Mouse (Mus musculus) adrenal gland, postnatal 14 days (tissue): Measurements from ENCODE around the gene Exoc6. TPM values are rescaled to one million over a fixed set of nuclear protein-coding genes. Genes with fewer than 3 reads are reported as not detected.

Experiments
- DNase-seq: peaks from one replicate; pipeline ENCODE4 v3.0.0; 2021; ENCODE audit warnings: mixed read lengths
- total RNA-seq: library from RNA; stranded (reverse); gene quantifications from 2 replicates; pipeline ENCODE4 v1.2.3, GENCODE M21; 2021

Gene Exoc6
- total RNA-seq, 1 experiment from 2014 or later, result 22.5 TPM

DNA sequence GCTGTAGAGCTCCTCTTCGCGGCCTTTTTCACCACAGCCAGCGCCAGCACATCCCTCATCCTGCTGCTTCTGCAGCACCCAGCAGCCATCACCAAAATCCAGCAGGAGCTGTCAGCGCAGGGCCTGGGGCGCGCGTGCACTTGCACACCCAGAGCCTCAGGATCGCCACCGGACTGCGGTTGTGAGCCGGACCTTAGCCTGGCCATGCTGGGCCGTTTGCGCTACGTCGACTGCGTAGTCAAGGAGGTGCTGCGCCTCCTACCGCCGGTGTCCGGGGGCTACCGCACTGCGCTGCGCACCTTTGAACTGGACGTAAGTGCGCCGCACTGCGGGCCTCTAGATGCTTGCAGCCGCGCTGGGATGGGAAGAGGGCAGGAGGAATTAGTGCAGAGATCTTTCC lies 140.5 kb downstream of the Exoc6 start:
- DNase-seq, result peak; percentile 47

DNA sequence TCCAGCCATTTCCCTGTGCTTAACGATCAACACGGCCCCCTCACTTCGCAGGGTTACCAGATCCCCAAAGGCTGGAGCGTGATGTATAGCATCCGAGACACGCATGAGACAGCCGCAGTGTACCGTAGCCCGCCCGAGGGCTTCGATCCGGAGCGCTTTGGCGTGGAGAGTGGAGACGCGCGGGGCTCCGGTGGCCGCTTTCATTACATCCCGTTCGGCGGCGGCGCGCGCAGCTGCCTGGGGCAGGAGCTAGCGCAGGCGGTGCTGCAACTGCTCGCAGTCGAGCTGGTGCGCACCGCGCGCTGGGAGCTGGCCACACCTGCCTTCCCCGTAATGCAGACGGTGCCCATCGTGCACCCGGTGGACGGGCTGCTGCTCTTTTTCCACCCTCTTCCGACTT lies 142.7 kb downstream of the Exoc6 start:
- DNase-seq, result peak; percentile 52

DNA sequence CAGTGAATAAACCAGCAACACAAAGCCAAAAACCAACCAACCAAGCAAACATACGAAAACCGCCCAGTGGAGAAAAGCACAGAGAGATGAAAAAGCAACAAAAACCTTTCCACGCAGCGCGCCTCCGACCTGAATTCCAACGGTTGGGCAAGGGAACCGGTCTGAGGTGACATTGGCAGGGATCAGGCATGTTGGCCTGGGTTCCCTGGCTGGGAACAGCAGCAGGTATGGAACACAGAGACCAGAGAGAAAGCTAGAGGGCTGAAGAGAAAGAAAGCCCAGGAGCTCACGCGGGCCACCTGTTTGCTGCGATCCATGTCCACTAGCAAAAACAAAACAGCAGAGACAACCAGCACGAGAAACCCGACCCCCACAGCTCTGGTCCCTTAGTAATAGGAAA lies 144.9 kb downstream of the Exoc6 start:
- DNase-seq, result no peak

DNA sequence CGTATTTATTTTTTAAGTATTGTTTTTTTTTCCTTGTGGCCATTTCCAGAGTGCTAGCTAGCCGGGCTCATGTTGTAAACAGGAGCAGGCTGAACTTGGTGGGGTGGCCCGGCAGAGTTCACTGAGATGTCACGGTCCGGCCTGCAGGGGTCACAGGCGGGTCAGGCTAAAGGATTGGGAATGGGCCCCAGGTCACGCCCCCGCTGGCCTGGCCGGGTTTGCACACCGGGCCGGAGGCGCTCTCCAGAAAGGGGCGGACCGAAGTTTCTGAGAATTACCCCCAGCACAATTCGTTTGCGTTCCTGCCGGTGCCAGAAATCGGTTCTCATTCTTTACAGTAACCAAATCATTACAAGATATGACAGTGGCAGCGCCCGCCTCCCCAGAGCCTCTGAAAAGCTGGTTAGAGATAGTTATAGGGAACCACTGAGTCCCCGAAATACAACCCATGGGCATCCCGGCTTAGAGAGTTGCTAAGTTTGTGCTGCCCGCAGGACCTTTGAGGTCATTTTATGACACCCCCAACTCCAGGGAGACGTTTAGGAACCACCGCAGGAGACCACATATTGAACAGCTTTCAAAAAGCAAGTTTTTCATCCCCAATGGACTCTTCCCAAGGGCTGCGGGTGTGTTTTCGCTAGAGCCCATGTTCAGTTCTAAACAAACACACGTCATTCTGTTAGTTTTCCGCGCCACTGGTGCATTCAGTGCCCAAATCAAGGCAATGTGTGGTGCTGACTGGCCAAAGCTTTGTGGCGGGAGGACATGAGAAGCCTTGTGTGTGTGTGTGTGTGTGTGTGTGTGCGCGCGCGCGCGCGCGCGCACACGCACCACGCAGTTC lies 145.8 kb downstream of the Exoc6 start:
- DNase-seq, result no peak

DNA sequence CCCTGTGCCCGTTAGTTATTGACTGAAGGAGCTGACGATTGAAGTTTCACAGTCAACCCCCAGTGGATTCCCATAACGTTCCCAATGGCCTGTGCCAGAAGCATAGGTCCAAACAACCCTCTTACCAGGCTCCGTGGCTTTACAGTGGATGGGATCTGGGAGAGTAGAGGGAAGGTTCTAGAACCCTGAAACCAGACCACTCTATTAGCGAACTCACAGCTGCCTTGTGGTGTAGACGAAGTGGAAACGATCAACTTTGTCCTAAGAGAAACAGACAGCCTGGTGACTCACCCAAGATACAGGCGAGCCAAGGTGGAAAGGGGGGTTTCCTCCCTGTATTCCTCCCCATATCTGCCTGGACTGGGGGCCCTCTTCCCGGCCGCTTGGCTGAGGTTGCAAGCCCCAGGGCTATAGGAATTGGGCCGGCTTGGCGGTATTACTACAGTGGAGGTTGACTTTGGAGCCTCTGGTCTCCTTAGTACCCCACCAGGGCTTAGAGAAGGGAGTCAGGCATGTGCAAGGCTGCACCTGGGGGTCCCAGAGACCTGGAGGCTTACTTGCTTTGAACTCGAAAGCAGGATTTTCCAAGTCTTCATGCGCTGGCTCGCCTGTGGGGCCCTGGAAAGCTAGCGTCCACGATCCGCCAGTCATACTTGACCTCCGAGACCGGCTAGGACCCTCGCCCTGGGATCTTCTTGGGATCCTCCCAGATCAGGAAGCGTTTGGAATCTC lies 146.6 kb downstream of the Exoc6 start:
- DNase-seq, result no peak

DNA sequence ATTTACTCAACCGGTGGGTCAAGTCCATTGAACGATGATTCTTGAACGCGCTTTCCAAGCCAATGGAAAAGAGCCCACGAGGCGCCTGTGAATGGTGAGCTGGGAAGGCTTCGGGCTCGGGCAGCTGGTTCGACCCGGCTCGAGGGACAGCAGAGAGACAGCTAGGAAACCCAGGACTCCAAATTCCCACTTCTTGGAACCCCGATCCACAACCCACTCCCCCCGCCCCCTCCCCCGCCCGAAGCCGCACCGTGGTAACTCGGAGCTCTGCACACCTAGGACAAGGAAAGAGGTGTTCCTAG lies 147.1 kb downstream of the Exoc6 start:
- no peak for DNase-seq

DNA sequence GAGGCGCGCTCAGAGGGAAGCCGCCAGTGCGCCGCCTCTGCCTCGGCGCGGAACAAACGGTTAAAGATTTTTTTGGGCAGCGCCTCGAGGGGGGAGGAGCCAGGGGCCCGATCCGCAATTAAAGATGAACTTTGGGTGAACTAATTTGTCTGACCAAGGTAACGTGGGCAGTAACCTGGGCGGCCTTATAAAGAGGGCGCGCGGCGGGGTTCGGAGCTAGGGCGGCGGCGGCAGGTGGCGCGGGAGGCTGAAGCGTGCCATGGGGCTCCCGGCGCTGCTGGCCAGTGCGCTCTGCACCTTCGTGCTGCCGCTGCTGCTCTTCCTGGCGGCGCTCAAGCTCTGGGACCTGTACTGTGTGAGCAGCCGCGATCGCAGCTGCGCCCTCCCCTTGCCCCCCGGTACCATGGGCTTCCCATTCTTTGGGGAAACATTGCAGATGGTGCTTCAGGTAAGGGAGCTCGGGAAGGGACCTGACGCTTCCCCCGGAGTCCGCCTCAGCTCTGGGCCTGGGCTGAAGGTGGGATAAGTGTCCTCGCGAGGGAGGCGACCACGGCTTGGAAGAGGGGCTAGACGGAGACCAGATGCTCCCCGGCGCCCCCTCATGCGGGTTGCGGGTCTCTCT lies 147.5 kb downstream of the Exoc6 start, which contains the start of gene Cyp26a1:
Gene Cyp26a1, plus strand, starts transcription at position 148 of the 622 bp plus-strand sequence.
- DNase-seq, result no peak

DNA sequence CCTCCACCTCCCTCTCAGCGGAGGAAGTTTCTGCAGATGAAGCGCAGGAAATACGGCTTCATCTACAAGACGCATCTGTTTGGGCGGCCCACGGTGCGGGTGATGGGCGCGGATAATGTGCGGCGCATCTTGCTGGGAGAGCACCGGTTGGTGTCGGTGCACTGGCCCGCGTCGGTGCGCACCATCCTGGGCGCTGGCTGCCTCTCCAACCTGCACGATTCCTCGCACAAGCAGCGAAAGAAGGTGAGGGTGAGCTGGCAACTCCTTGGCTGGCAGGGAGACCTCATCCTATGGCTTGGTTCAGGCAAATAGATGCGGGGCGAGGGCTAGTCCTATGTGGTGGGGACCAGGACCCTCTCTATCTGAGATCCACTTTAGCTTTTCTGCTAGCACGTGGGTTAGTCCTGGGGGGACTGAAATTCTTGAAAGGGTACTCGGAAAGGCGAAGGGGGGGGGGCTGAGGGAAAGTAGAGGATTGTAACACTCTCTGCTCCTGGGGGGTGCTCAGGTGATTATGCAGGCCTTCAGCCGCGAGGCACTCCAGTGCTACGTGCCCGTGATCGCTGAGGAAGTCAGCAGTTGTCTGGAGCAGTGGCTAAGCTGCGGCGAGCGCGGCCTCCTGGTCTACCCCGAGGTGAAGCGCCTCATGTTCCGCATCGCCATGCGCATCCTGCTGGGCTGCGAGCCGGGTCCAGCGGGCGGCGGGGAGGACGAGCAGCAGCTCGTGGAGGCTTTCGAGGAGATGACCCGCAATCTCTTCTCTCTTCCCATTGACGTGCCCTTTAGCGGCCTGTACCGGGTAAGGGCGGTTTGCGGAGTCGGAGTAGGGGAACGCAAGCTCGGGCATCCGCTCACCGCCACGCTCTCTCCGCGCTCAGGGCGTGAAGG lies 148.3 kb downstream of the Exoc6 start:
- no peak for DNase-seq

DNA sequence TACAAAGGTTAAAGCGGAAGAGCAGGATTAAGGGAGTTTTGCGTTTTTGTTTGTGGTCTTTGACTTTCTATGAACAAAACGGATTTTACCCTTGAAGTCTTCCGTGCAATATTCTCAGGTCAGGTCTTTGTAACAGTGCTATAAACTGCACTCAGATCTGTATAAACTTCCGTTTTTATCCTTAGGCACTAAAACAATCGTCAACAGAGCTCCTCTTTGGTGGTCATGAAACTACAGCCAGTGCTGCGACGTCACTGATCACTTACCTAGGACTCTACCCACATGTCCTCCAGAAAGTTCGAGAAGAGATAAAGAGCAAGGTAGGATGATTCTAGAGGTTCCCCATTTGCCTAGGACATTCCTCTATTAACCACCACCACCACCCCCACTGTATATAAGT lies 149.5 kb downstream of the Exoc6 start:
- DNase-seq, result no peak

DNA sequence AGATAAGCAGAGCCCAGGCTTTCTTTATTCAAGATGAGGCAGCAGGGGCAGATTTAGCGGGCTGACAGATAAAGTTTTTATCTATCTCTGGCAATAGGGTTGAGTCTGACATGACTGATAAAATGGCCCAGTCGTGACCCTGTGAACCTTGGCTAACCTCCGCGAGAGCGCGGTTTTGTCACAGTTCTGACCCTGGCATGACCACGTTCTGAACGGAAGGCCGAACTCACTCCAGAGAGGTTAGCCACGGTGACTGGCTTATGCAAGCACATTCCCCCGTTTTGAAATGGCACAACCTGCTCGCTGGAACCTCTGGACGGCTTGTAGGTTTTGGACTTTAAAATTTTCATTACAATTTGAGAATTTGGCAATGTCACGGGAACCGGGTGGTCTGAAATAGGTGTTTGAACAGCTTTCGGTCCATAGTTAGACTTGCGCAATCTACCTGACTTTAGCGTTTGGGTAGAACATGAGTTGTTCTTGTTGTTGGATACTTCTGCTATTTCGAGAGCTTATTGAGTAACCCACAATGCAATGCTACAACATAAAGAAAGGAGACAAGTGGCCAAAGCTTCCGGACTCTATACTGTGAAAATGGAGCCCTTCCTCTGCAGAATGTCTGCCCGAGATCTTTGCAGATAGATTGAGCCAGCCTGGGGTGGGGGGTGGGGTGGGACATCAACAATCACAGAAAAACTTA lies 152.3 kb downstream of the Exoc6 start:
- peak; percentile 73 for DNase-seq

DNA sequence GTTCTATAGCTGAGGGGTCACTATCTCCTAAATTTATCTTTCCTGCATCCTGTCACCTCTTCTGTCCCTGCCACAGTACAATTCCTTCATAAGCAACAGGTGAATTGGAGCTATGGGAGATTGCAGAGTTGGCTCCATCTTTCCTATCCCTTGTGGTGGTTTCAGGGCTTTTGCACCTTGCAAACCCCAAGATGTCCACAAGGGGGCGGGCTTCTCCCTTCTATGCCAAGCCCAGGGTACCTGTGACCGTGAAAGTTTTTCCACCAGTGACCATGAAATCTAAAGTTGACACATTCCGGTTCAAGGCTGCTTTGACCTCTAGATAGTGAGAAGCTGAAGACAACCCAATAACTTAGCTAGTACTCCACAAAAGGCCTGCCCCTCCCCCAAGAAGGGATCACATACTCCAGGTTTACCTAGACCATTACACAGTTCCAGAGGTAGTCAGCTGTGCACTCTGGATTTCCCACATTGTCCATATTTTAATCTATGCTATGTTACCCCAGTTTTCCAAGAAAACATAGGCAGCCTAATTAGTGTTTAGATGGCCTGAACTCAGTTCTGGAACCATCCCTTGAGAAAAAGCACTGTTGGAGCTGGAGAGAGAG lies 153.8 kb downstream of the Exoc6 start:
- peak; percentile 87 for DNase-seq

DNA sequence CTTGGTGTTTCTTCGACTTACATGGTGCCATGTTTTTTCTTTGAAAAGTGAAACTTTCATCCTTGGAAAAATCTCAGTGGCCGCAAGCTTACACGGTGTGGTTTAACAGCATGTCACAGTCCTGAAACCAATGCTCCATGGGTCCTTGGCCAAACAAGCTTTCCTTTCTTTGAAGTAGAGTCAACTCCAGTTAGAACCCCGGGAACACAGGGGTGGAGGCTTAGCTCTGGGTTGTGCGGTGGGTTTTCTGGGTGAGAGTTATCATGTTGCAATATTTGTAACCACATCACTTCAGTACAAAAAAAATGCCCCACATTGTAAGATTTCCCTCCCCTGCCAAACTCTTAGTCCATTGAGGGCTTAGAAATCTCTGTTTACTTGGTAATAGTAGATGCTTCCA lies 155.5 kb downstream of the Exoc6 start:
- DNase-seq, result no peak

DNA sequence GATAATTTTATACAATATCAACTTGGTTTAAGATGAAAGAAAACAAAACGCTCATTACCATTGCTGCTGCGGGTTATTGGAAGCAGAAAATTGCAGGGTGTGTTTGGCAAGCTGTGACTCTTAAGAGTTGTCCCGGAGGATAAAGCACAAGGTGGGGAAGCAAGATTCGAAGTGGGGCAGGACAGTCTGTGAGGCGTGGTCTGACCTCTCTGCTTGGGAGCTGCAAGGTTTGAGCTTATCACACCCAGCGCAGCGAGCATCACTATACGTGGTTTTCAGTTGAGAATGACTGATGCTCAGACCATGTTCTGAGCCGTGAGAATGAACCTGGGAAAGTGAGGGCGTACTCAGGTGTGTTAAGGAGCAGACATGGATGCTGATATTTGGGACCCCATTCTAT lies 164.5 kb downstream of the Exoc6 start:
- DNase-seq, result no peak

DNA sequence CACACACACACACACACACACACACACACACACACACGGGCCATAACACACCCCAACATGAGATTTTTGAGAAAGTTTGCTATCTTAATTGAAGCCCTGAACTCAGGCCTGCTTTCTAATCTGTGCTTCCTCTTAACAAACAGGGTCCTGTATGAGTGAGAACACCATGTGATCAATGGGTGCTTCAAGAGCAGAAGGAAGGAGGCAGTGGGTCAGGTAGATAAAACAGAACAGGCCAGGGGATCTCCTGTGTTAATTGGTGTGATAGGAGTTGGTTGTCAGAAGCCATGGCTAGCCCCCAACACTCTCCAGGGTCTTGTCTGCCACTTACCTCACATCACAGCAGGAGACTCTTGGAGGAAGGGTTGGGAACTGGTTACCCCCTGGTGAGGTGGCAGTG lies 165.8 kb downstream of the Exoc6 start:
- no peak for DNase-seq

DNA sequence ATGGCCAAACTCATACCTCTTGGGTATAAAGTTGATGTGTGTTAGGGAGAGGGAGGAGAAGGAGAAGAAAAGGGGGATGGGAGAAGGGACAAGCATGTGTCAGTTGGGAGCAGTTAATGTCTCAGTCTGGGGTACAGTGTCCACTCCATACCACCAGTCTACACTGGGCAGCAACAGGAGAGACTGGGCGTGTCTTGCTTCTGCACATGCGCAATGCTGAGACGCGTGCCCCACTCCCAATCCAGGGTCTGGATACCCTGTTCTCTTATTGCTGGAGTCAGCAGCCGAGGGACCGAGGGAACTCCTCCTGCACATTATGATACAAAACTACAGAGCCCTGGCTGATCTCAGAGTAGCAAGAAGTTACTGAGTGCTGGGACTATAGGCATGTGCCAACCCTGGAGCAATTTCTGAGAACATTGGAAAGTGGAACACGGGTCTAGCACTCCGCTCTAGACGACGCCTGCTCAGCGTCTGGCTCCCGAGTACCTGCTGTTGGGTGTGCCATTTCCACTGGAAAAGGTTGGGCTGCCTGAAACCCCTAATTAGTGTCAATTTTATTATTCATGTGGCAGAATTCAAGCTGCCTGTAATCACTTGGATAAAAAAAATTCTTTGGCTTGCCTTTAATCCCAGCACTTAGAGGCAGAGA lies 166.4 kb downstream of the Exoc6 start:
- no peak for DNase-seq

DNA sequence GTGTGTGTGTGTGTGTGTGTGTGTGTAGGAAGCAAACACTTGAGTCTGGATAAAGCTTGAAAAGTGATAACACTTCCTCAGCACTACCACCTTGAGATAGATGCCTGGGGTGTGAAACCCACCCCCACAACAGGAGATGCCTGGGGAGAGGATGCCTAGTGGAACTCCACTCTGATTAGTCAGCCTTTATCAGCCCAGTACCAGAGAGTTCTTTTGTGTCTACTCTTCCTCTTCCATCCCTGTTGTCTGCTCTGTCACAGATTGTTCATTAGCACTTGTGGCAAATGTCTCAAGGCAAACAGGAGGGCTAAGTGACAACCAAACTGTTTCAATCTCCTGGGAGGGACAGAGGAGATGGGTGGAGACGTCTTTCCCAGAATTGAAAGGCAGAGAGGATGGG lies 168.9 kb downstream of the Exoc6 start:
- no peak for DNase-seq

DNA sequence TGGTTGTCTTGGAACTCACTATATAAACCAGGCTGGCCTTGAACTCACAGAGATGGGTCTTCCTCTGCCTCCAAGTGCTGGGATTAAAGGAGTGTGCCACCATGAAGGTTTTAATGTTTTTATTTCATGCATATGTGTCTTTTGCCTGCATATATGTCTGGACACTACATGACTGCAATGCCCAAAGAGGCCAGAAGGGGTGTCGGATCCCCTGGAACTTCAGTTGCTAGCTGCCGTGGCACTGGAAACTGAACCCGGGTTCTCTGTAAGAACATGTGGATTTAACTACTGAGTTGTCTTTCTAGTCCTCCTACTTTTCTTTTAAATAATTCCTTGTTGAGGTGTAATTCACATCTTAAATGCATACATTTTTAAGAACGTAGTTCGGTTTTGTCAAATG lies 174.4 kb downstream of the Exoc6 start:
- DNase-seq, result no peak

DNA sequence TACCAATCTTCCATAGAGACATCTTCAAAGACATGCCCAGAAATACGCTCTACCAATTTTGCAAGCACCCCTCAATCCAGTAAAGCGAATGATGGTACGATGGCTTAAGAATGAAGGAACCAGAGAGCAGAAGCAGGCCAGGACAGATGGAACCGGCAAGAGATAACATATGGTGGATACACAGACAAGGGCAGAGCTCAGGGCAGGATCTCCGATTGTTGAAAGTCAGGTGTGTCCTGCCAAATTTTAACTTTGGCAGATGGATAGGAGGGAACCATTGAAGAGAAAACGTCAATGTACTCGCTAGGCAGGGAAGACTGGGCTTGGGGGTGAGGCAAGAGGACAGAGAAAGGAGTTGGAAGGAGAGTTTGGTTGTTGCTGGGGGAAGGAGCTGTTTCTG lies 176.4 kb downstream of the Exoc6 start:
- DNase-seq, result no peak

DNA sequence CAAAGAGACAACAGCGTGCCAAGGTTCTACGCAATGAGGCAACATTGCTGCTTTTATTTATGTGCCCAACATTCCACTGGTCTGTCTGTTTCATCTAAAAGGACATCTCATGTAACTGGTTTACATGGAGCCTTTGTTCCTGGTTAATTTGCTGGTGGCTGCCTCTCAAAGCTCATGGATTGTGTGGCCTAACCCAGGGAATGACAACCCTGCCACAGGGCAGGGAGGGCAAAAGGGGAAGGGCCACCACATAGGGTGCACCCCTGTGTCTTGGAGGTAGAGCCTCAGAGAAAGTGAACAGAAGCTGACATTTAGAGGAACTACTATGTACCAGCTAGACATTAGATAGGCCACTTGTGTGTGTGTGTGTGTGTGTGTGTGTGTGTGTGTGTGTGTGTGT lies 177.1 kb downstream of the Exoc6 start:
- no peak for DNase-seq
